20 mouse cellular contexts compared by ENCODE assay signal in the genomic region with DNA sequence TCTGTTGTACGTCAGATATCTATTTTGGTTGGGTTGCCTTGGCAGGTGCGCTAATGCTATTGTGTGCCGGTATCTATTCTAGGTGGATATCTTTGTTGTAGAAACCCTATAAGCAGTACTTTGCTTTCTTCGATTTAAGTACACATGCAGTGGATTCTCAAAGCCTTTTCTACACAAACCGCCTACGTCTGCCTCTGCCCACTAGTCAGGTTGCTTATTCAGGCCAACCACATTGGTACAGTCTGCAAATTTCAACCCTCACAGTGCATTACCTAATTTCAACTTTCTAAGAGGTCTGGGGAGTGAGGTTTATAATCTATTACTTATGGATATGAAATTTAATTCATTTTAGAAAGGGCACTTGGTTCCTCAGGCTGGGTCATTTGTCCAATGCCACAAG.
DNase-seq lines count a peak whose midpoint lies in the region; ATAC-seq lines count a peak whose summit lies in the region.
"Had no signal": no experiment of that assay in that cellular context is flagged by ENCODE, and none has a peak within 500 bp of the region (broad histone marks: within the 10 kb centered on the region; RNA-seq: fewer than 3 reads in every experiment).

No protein-coding gene starts in this region.

- intact Hi-C loops in left cerebral cortex, postnatal 36 days (cut with DNase I), result no loop called here
- intact Hi-C loops in left cerebral cortex, postnatal 10 days (cut with DNase I), result no loop called here

- DNase-seq in heart, adult 11 months, result peak; percentile 56
- no peak for DNase-seq in heart, adult 18-20 months
- DNase-seq in left cerebral cortex, postnatal 36 days (ENCODE audit: low spot score in 2 of 2), result peak; percentile 3 to 7
- DNase-seq in left cerebral cortex, postnatal 10 days (ENCODE audit: extremely low spot score in 1 of 2, low spot score in 2 of 2), result no peak
- DNase-seq in right cerebral cortex, postnatal 25 days, result peak; percentile 4
- no peak for DNase-seq in right cerebral cortex, postnatal 10 days (ENCODE audit: low spot score in 2 of 2)
- DNase-seq in telencephalon, adult 2 months (ENCODE audit: low read depth, low spot score), result peak; percentile 11
- DNase-seq: adrenal gland, adult 2 months; adrenal gland, postnatal 10 days; adrenal gland, postnatal 25 days; cerebellum, adult 11-12 months; cerebellum, adult 2 months; cerebellum, adult 9-10 months; cerebellum, postnatal 10 days; cerebellum, postnatal 25 days had no signal

- no peak for ATAC-seq in hindbrain, embryonic 16.5 days
- ATAC-seq: forebrain, embryonic 13.5 days; forebrain, embryonic 15.5 days had no signal

- H3K27ac ChIP-seq in hindbrain, embryonic 16.5 days (ENCODE audit: low read depth, low read length), result no peak overlapping the region
- H3K27ac ChIP-seq: embryonic facial prominence, embryonic 10.5 days; embryonic facial prominence, embryonic 12.5 days; forebrain, embryonic 13.5 days; forebrain, embryonic 15.5 days had no signal

- no peak overlapping the region for H3K4me3 ChIP-seq in hindbrain, embryonic 16.5 days (ENCODE audit: low read length)
- H3K4me3 ChIP-seq: embryonic facial prominence, embryonic 10.5 days; embryonic facial prominence, embryonic 12.5 days; forebrain, embryonic 13.5 days; forebrain, embryonic 15.5 days had no signal

- H3K27me3 ChIP-seq in hindbrain, embryonic 16.5 days (replicated peaks; ENCODE audit: control insufficient read depth, insufficient read depth, low read length), result no peaks in the 10 kb centered on the region
- H3K27me3 ChIP-seq: embryonic facial prominence, embryonic 12.5 days; forebrain, embryonic 13.5 days; forebrain, embryonic 15.5 days had no signal

- WGBS in hindbrain, embryonic 16.5 days, result 89% methylated on average over 6 of the region's 6 CpGs

- H3K9ac ChIP-seq in hindbrain, embryonic 16.5 days (ENCODE audit: low read depth, low read length), result no peak overlapping the region
- H3K9ac ChIP-seq: embryonic facial prominence, embryonic 12.5 days; forebrain, embryonic 13.5 days; forebrain, embryonic 15.5 days had no signal

- no peaks in the 10 kb centered on the region for H3K4me1 ChIP-seq in hindbrain, embryonic 16.5 days (ENCODE audit: control insufficient read depth, insufficient read depth, low read depth, low read length)
- H3K4me1 ChIP-seq: embryonic facial prominence, embryonic 10.5 days; embryonic facial prominence, embryonic 12.5 days had no signal

- no peak overlapping the region for H3K4me2 ChIP-seq in hindbrain, embryonic 16.5 days (ENCODE audit: low read length)
- H3K4me2 ChIP-seq: embryonic facial prominence, embryonic 12.5 days; forebrain, embryonic 13.5 days; forebrain, embryonic 15.5 days had no signal

- no peaks in the 10 kb centered on the region for H3K9me3 ChIP-seq in hindbrain, embryonic 16.5 days (ENCODE audit: control insufficient read depth, low read length)
- H3K9me3 ChIP-seq: embryonic facial prominence, embryonic 10.5 days; embryonic facial prominence, embryonic 12.5 days; forebrain, embryonic 13.5 days; forebrain, embryonic 15.5 days had no signal

- no peaks in the 10 kb centered on the region for H3K36me3 ChIP-seq in hindbrain, embryonic 16.5 days (ENCODE audit: control insufficient read depth, insufficient read depth, low read length)
- H3K36me3 ChIP-seq: embryonic facial prominence, embryonic 10.5 days; embryonic facial prominence, embryonic 12.5 days; forebrain, embryonic 15.5 days had no signal

Comparison
In these comparisons a context has a peak if more than half of its experiments do, and no peak if none do; other contexts are left out.
1. DNase-seq: peak in heart, adult 11 months (single experiment), left cerebral cortex, postnatal 36 days (2 of 2), right cerebral cortex, postnatal 25 days (single experiment) and telencephalon, adult 2 months (single experiment); none in heart, adult 18-20 months (0 of 2), left cerebral cortex, postnatal 10 days (0 of 2) and right cerebral cortex, postnatal 10 days (0 of 2).